Mouse (Mus musculus) embryonic fibroblast, embryonic 13.5 days (primary cell): ENCODE data around the gene Zbtb32.

Experiments
- CTCF ChIP-seq: IDR thresholded peaks from 2 replicates; pipeline ENCODE4 v1.5.1; 2011; ENCODE audit warnings: mild to moderate bottlenecking, control low read depth, low read length, moderate library complexity, borderline replicate concordance; ENCODE audit not compliant: insufficient read depth
- POLR2A ChIP-seq: IDR thresholded peaks from 2 replicates; pipeline ENCODE4 v1.6.1; 2011; ENCODE audit warnings: low read depth, mild to moderate bottlenecking, control low read depth, low read length, moderate library complexity

DNA sequence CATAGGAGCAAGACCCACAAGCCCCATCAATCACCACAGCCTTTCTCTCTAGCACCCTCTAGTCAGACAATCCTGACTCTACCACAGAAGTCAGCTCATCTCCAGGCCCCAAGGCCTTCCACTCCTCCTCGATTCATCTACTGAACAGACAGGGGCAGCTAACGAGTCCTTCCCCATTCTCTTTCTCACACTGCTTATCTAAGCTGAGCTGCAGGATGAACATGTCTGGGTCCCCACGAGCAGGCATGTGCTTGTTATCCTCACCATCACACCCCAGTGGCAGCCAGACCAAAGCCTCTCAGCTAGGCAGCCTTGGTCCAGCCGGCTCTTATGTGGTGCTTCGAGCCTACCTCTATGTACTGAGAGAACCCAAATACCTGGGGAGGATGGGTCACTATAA is 26.3 kb downstream of the Zbtb32 start:
- no peak for TF ChIP-seq CTCF
- TF ChIP-seq POLR2A = no peak
